Mouse (Mus musculus) MEL (cell line): ENCODE results near the gene Dhrs7b.

Experiments used
- CTCF ChIP-seq, 3 experiments: IDR thresholded peaks in 2 of 3; conservative IDR thresholded peaks in 1 of 3; 2 replicates each; pipeline ENCODE4 v1.5.1; 2011 to 2012; ENCODE audit warnings: low read length in 3 of 3, low read depth in 2 of 3, mild to moderate bottlenecking in 2 of 3, improper control_type of control experiment in 1 of 3, inconsistent platforms in 1 of 3, mixed read lengths in 1 of 3, moderate library complexity in 1 of 3; ENCODE audit not compliant: control insufficient read depth in 1 of 3, insufficient read depth in 1 of 3, poor library complexity in 1 of 3, severe bottlenecking in 1 of 3
- EP300 ChIP-seq, 2 experiments: IDR thresholded peaks; 2 replicates each; pipeline ENCODE4 v1.6.1; 2011; ENCODE audit warnings: improper control_type of control experiment in 2 of 2, low read length in 2 of 2, low read depth in 1 of 2, mild to moderate bottlenecking in 1 of 2
- ETS1 ChIP-seq: IDR thresholded peaks from 2 replicates; pipeline ENCODE4 v1.6.1; 2012; ENCODE audit warnings: low read depth, mild to moderate bottlenecking, inconsistent platforms, low read length, improper control_type of control experiment, moderate library complexity
- GATA1 ChIP-seq: IDR thresholded peaks from 2 replicates; pipeline ENCODE4 v1.6.1; 2011; ENCODE audit warnings: low read depth, low read length, improper control_type of control experiment
- HCFC1 ChIP-seq: IDR thresholded peaks from 2 replicates; pipeline ENCODE4 v1.6.1; 2012; ENCODE audit warnings: low read depth, mild to moderate bottlenecking, inconsistent platforms, low read length, improper control_type of control experiment, moderate library complexity
- POLR2A ChIP-seq, 2 experiments: IDR thresholded peaks; 2 replicates each; pipeline ENCODE4 v1.6.1; 2011 to 2012; ENCODE audit warnings: low read length in 2 of 2, mild to moderate bottlenecking in 2 of 2, control low read depth in 1 of 2, improper control_type of control experiment in 1 of 2, low read depth in 1 of 2, moderate library complexity in 1 of 2; ENCODE audit not compliant: control insufficient read depth in 1 of 2, insufficient read depth in 1 of 2, poor library complexity in 1 of 2
- POLR2AphosphoS2 ChIP-seq: IDR thresholded peaks from 2 replicates; pipeline ENCODE4 v1.6.1; 2011; ENCODE audit warnings: low read length, improper control_type of control experiment
- POLR2AphosphoS5 ChIP-seq: IDR thresholded peaks from 2 replicates; pipeline ENCODE4 v1.6.1; 2012; ENCODE audit warnings: low read depth, borderline replicate concordance, mild to moderate bottlenecking, inconsistent platforms, low read length, moderate library complexity, mixed read lengths
- RCOR1 ChIP-seq: IDR thresholded peaks from 2 replicates; pipeline ENCODE4 v1.6.1; 2012; ENCODE audit warnings: low read depth, mild to moderate bottlenecking, inconsistent platforms, low read length, improper control_type of control experiment
- ZNF384 ChIP-seq: IDR thresholded peaks from 2 replicates; pipeline ENCODE4 v1.6.1; 2012; ENCODE audit warnings: low read depth, mild to moderate bottlenecking, inconsistent platforms, low read length, improper control_type of control experiment

DNA sequence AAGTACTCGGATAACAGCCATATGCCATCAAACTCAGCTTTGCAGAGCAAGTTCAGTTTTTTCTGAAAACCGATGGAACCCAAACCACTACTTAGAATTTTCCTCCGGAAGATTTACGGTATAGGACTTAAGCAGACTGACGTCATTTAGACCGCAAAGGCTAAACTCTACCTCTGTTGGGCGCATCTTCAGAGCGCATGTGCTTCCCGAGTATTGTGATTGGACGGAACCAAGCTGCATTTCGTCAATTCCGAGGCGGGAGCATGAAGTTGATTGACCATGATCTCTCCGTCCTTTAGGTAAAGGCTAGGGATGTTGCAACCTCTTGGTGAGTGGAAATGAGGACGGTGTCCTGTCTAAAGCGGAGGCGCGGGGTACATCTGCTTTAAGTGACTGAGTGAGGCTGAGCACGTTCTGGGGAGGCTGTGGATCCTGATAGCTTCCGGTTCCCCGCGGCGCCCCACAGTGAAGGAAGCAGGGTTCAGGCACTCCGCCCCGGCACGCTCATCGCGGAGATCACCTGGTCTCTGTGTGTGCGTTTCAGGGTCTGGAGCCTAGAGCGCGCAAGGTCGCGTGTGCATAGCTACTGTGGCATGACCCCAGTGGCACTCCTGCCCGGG is at the start of gene Dhrs7b:
- TF ChIP-seq ETS1 (peak; percentile 88), ZNF384 (peak; percentile 74), CTCF (IDR thresholded peaks at IDR 0.05 in 2 of 3, conservative IDR thresholded peaks at IDR 0.05 in 1 of 3; ENCODE audit: control insufficient read depth in 1 of 3, insufficient read depth in 1 of 3, low read depth in 2 of 3, low read length in 3 of 3, poor library complexity in 1 of 3, severe bottlenecking in 1 of 3) (no peak), POLR2A (IDR thresholded peaks at IDR 0.05; ENCODE audit: control insufficient read depth in 1 of 2, insufficient read depth in 1 of 2, low read depth in 1 of 2, low read length in 2 of 2, poor library complexity in 1 of 2) (peak; percentile 85 to 99), GATA1 (no peak), EP300 (IDR thresholded peaks at IDR 0.05; ENCODE audit: low read depth in 1 of 2, low read length in 2 of 2) (no peak), POLR2AphosphoS5 (no peak), POLR2AphosphoS2 (peak; percentile 77), HCFC1 (peak; percentile 94), RCOR1 (no peak)
